Mouse (Mus musculus) MEL (cell line): Measurements from ENCODE around the gene Sertad2.

Source experiments
- CHD1 ChIP-seq: IDR thresholded peaks from 2 replicates; pipeline ENCODE4 v1.6.1; 2012; ENCODE audit warnings: low read depth, mild to moderate bottlenecking, inconsistent platforms, low read length, improper control_type of control experiment
- CTCF ChIP-seq, 3 experiments: IDR thresholded peaks in 2 of 3; conservative IDR thresholded peaks in 1 of 3; 2 replicates each; pipeline ENCODE4 v1.5.1; 2011 to 2012; ENCODE audit warnings: low read length in 3 of 3, low read depth in 2 of 3, mild to moderate bottlenecking in 2 of 3, improper control_type of control experiment in 1 of 3, inconsistent platforms in 1 of 3, mixed read lengths in 1 of 3, moderate library complexity in 1 of 3; ENCODE audit not compliant: control insufficient read depth in 1 of 3, insufficient read depth in 1 of 3, poor library complexity in 1 of 3, severe bottlenecking in 1 of 3
- MAFK ChIP-seq: IDR thresholded peaks from 2 replicates; pipeline ENCODE4 v1.6.1; 2011; ENCODE audit warnings: low read depth, mild to moderate bottlenecking, low read length, improper control_type of control experiment, borderline replicate concordance
- MEF2A ChIP-seq: IDR thresholded peaks from 2 replicates; pipeline ENCODE4 v1.6.1; 2014; ENCODE audit warnings: low read depth, mild to moderate bottlenecking, inconsistent platforms, low read length, improper control_type of control experiment; ENCODE audit not compliant: poor library complexity, insufficient replicate concordance, severe bottlenecking; ENCODE audit errors: extremely low read depth
- POLR2A ChIP-seq, 2 experiments: IDR thresholded peaks; 2 replicates each; pipeline ENCODE4 v1.6.1; 2011 to 2012; ENCODE audit warnings: low read length in 2 of 2, mild to moderate bottlenecking in 2 of 2, control low read depth in 1 of 2, improper control_type of control experiment in 1 of 2, low read depth in 1 of 2, moderate library complexity in 1 of 2; ENCODE audit not compliant: control insufficient read depth in 1 of 2, insufficient read depth in 1 of 2, poor library complexity in 1 of 2
- POLR2AphosphoS5 ChIP-seq: IDR thresholded peaks from 2 replicates; pipeline ENCODE4 v1.6.1; 2012; ENCODE audit warnings: low read depth, borderline replicate concordance, mild to moderate bottlenecking, inconsistent platforms, low read length, moderate library complexity, mixed read lengths

DNA sequence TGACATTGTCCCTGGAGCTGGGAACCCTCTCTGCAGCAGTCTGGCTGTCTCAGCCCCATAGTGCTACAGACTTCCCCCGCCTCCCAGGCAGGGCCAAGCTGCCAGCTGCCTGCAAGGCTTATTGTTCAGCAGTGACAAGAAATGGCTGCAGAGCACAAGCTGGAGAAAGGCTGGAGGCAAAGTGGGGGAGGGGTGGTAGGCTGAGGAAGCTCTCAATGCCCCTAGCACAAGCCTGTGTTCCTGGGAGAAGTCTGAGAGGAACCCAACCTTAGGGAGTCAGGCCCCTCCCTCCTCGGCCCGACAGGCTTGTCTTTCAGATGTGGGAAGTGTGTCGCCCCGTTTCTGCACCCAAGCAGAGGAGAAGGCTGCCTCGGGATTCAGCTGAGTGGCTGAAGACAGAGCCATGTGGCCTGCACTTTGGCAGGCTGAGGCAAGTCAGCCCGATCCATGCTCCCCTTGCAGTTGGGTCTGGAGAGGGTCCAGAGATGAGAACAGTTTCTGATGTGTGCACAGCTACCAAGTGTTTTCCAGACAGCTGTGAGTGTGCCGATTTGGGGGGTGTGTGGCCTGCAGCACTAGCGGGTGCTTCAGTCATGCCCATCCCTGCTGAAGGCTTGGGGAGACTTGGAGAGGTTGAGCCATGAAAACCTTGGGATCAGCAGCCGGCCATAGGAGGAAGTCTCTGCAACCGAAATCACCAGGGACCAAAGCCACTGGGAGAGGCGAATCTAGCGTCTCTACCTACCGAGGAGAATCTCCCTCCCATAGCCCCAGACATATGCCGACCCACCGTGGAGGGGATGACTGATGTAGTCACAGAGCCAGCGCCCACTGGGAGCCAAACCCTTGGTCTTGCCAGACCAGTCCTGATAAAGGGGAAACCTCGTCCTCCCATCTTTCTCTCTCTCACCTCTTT, 113.0 kb downstream of the Sertad2 start:
- TF ChIP-seq POLR2AphosphoS5 (no peak), MAFK (no peak), MEF2A (no peak), CHD1 (no peak), POLR2A (IDR thresholded peaks at IDR 0.05; ENCODE audit: control insufficient read depth in 1 of 2, insufficient read depth in 1 of 2, low read depth in 1 of 2, low read length in 2 of 2, poor library complexity in 1 of 2) (no peak), CTCF (IDR thresholded peaks at IDR 0.05 in 2 of 3, conservative IDR thresholded peaks at IDR 0.05 in 1 of 3; ENCODE audit: control insufficient read depth in 1 of 3, insufficient read depth in 1 of 3, low read depth in 2 of 3, low read length in 3 of 3, poor library complexity in 1 of 3, severe bottlenecking in 1 of 3) (no peak)
